Comparison of ENCODE assay signal across 8 mouse cellular contexts in genomic region chr16:96896510-96897133, GRCm38 (mm10).
A peak's percentile ranks its signal among the peaks of the same experiment; 100 is the strongest.
DNase-seq lines count a peak whose midpoint lies in the region; ATAC-seq lines count a peak whose summit lies in the region.

No protein-coding gene starts in this region.

- H3K4me1 ChIP-seq in forebrain, embryonic 11.5 days (replicated peaks; ENCODE audit: control insufficient read depth, insufficient read depth, low read length): no peaks in the 10 kb centered on the region
- H3K4me1 ChIP-seq in liver, embryonic 13.5 days (replicated peaks): 0 out of 2 replicates have a peak, but pooled peaks cover 3% of the 10 kb centered on the region

- intact Hi-C loops in left cerebral cortex, postnatal 25 days (cut with DNase I): loop anchor here (5.0 to 10.0 kb wide), 2 partner anchors 378 to 396 kb away; no protein-coding TSS in a partner anchor

- H3K4me2 ChIP-seq in forebrain, embryonic 11.5 days (ENCODE audit: low read depth, low read length, severe bottlenecking): no peak overlapping the region
- H3K4me2 ChIP-seq in liver, embryonic 13.5 days: no peak overlapping the region

- no peak overlapping the region for H3K27ac ChIP-seq in forebrain, embryonic 11.5 days (ENCODE audit: low read depth, low read length)
- H3K27ac ChIP-seq in liver, embryonic 13.5 days: no peak overlapping the region

- 30% methylated on average over 10 of the region's 10 CpGs for WGBS in forebrain, embryonic 11.5 days
- 54% methylated on average over 10 of the region's 10 CpGs for WGBS in liver, embryonic 13.5 days (ENCODE audit: insufficient replicate concordance)

- no peak overlapping the region for H3K4me3 ChIP-seq in forebrain, embryonic 11.5 days (ENCODE audit: low read depth, low read length)
- H3K4me3 ChIP-seq in liver, embryonic 13.5 days (replicated peaks): no peak overlapping the region

- ATAC-seq in forebrain, embryonic 11.5 days (replicated peaks; ENCODE audit: low FRiP score): 0 out of 2 replicates have a peak, but pooled peaks have one; percentile 49
- ATAC-seq in liver, embryonic 13.5 days (ENCODE audit: low read depth): peak; percentile 54; the same call in 1 of the 2 replicates
- ATAC-seq in activated CD4-positive, CD25-positive, alpha-beta regulatory T cell, adult 4 months: no peak

- H3K36me3 ChIP-seq in forebrain, embryonic 11.5 days (ENCODE audit: control insufficient read depth, insufficient read depth, low read length): no peaks in the 10 kb centered on the region
- no peaks in the 10 kb centered on the region for H3K36me3 ChIP-seq in liver, embryonic 13.5 days

- H3K9ac ChIP-seq in forebrain, embryonic 11.5 days (ENCODE audit: low read length): no peak overlapping the region
- H3K9ac ChIP-seq in liver, embryonic 13.5 days: no peak overlapping the region

- DNase-seq in cerebellum, adult 18-20 months: peak; percentile 16 to 17
- no peak for DNase-seq in cerebellum, adult 9-11 months
- peak; percentile 39 for DNase-seq in left cerebral cortex, postnatal 25 days (ENCODE audit: low spot score in 2 of 2)
- no peak for DNase-seq in left cerebral cortex, adult 8-10 months (ENCODE audit: low spot score in 2 of 2)
- DNase-seq in R1 (ENCODE audit: low read depth, low spot score): peak; percentile 34
- no peak for DNase-seq in forebrain, embryonic 11.5 days (ENCODE audit: low spot score)
- DNase-seq in liver, embryonic 13.5 days: no peak

- H3K9me3 ChIP-seq in forebrain, embryonic 11.5 days (ENCODE audit: control insufficient read depth, low read length): no peaks in the 10 kb centered on the region
- no peaks in the 10 kb centered on the region for H3K9me3 ChIP-seq in liver, embryonic 13.5 days (replicated peaks)

- no peaks in the 10 kb centered on the region for H3K27me3 ChIP-seq in forebrain, embryonic 11.5 days (ENCODE audit: control insufficient read depth, insufficient read depth, low read length)
- H3K27me3 ChIP-seq in liver, embryonic 13.5 days: peaks cover 9% of the 10 kb centered on the region; the same call in 1 of the 2 replicates

Comparison
In these comparisons a context has a peak if more than half of its experiments do, and no peak if none do; other contexts are left out.
1. DNase-seq: peak in cerebellum, adult 18-20 months (2 of 2), left cerebral cortex, postnatal 25 days (2 of 2) and R1 (single experiment); none in cerebellum, adult 9-11 months (single experiment), left cerebral cortex, adult 8-10 months (0 of 2), forebrain, embryonic 11.5 days (single experiment) and liver, embryonic 13.5 days (single experiment).